Mouse (Mus musculus): ENCODE data around the gene Gmfb. TPM values are rescaled to one million over a fixed set of nuclear protein-coding genes. Genes with fewer than 3 reads are reported as not detected.
A peak's percentile ranks its signal among the peaks of the same experiment; 100 is the strongest.

Gmfb gene
- polyA plus RNA-seq, 1 experiment from 2014 or later = 55.3 TPM

DNA sequence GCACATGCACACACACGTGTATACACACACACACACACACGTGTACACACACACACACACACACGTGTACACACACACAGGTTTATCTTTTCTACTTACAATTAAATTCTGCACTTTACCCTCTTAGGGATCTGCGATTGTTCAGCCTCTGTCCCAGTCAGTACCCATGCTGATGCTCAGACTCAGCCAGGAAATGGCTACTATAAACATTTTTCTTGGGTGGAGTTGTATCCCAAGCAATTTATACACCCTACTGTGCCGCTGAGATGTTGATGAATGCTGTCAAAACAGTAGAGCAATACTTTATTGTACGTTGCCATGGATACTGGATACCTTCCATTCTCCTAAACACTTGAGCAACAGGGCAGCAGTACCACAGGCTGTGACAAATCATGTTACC lies 52.0 kb downstream of the Gmfb start:
- H3K27ac ChIP-seq = no peak overlapping the region
- no peak overlapping the region for H3K9ac ChIP-seq
- H3K4me3 ChIP-seq = no peak overlapping the region
- peaks cover 94% of the 10 kb centered on the region for H3K36me3 ChIP-seq
- whole genome bisulfite sequencing (ENCODE audit: insufficient replicate concordance) = 89% methylated on average over 6 of the region's 6 CpGs
- H3K4me1 ChIP-seq = no peaks in the 10 kb centered on the region
- ATAC-seq = no peak
- H3K27me3 ChIP-seq (replicated peaks) = no peaks in the 10 kb centered on the region
- no peak overlapping the region for H3K4me2 ChIP-seq
- H3K9me3 ChIP-seq (replicated peaks) = no peaks in the 10 kb centered on the region

DNA sequence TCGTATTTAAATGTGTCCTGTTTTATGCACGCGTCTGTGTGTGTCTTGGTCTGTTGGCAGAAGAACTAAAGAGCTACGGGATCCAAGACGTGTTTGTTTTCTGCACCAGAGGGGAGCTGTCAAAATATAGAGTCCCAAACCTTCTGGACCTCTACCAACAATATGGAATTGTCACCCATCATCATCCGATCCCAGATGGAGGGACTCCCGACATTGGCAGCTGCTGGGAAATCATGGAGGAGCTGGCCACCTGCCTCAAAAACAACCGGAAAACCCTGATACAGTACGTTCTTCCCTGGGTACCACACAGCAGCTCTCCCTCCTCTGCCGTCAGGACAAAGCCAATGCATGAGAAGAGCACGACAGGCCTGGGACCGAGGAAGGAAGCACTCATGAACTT lies 54.9 kb downstream of the Gmfb start:
- H3K9me3 ChIP-seq (replicated peaks) = no peaks in the 10 kb centered on the region
- 81% methylated on average over 12 of the region's 12 CpGs for WGBS (ENCODE audit: insufficient replicate concordance)
- no peak overlapping the region for H3K27ac ChIP-seq
- peaks cover 87% of the 10 kb centered on the region for H3K36me3 ChIP-seq
- no peak overlapping the region for H3K4me3 ChIP-seq
- H3K27me3 ChIP-seq (replicated peaks) = no peaks in the 10 kb centered on the region
- H3K9ac ChIP-seq = no peak overlapping the region
- H3K4me2 ChIP-seq = no peak overlapping the region
- peaks cover under 1% of the 10 kb centered on the region for H3K4me1 ChIP-seq
- no peak for ATAC-seq

GRCm38 (mm10) chr14:46761186-46761585 lies 60.9 kb downstream of the Gmfb start:
- Histone ChIP-seq H3K4me1 (peaks cover 19% of the 10 kb centered on the region), H3K36me3 (peaks cover 29% of the 10 kb centered on the region), H3K4me3 (peak overlapping the region; percentile 86), H3K27ac (peak overlapping the region; percentile 85), H3K9me3 (replicated peaks) (no peaks in the 10 kb centered on the region), H3K27me3 (replicated peaks) (no peaks in the 10 kb centered on the region), H3K4me2 (peak overlapping the region; percentile 82), H3K9ac (peak overlapping the region; percentile 96)
- no peak for ATAC-seq
- 28% methylated on average over 6 of the region's 6 CpGs for WGBS (ENCODE audit: insufficient replicate concordance)

DNA sequence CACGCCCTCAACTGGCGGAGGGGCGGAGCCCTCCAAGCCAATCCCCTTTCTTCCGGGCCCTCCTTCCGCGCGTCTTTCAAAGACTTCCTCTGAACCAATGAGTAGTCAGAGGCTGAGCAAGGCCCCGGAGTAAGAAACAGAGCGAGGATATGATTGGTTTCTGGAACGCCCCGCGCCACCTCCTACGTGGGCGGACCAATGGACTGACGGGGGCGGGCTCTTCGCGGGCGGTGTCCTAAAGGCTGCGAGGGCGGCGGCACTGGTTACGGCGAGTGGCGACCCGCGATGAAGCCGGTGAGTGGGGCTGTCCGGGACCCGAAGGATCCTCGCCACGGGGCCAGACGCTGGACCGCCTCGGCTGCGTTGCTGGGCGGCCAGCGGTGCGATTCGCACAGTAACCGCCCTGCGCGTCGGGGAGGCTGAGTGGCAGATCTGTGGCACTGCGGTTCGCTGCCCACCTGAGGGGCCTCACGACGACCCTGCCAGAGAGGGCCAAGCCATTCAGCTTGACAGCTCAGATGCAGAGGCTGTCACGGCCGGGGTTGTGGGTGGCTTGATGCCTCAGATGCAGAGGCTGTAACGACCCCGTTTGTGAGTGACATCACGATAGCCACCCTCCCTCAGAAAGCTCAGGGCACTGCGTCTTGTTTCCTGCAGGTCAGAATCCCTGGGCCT lies 61.5 kb downstream of the Gmfb start, which contains the start of gene Cdkn3:
Cdkn3 (plus strand) TSS at position 187 of the 675 bp plus-strand sequence.
- peaks cover 25% of the 10 kb centered on the region for H3K36me3 ChIP-seq
- H3K4me1 ChIP-seq = peaks cover 19% of the 10 kb centered on the region
- H3K27me3 ChIP-seq (replicated peaks) = no peaks in the 10 kb centered on the region
- H3K4me2 ChIP-seq = peak within 1 kb of the TSS; percentile 82
- peak within 1 kb of the TSS; percentile 86 for H3K4me3 ChIP-seq
- H3K9ac ChIP-seq = peak within 1 kb of the TSS; percentile 96
- ATAC-seq = peak; percentile 99
- H3K9me3 ChIP-seq (replicated peaks) = no peaks in the 10 kb centered on the region
- WGBS (ENCODE audit: insufficient replicate concordance) = under 1% methylated on average over 54 of the region's 54 CpGs
- peak within 1 kb of the TSS; percentile 85 for H3K27ac ChIP-seq

- WGBS (ENCODE audit: insufficient replicate concordance) = under 1% methylated on average over 7 of the region's 7 CpGs
- peaks cover 19% of the 10 kb centered on the region for H3K4me1 ChIP-seq
- H3K9ac ChIP-seq = 0 out of 2 replicates have a peak overlapping the region, but pooled peaks have one; percentile 40
- H3K36me3 ChIP-seq = peaks cover 22% of the 10 kb centered on the region
- peak overlapping the region; percentile 86 for H3K4me3 ChIP-seq
- H3K27ac ChIP-seq = peak overlapping the region; percentile 39; the same call in 1 of the 2 replicates
- no peak for ATAC-seq
- peak overlapping the region; percentile 82 for H3K4me2 ChIP-seq
- H3K27me3 ChIP-seq (replicated peaks) = no peaks in the 10 kb centered on the region
- H3K9me3 ChIP-seq (replicated peaks) = no peaks in the 10 kb centered on the region
These were observed 62.1 kb downstream of the Gmfb start for GRCm38 (mm10) chr14:46759970-46760354.

Other genes starting within 250 kb of the Gmfb start
- gene Cdkn3, start 61.7 kb downstream of the Gmfb start, polyA plus RNA-seq (2016; fragmentation: Nextera tagmentation; extraction: Ambion mirVana) = 98.8 and 99.0 TPM in 2 replicates
- gene Cnih1, start 33.8 kb downstream of the Gmfb start, polyA plus RNA-seq (2016; fragmentation: Nextera tagmentation; extraction: Ambion mirVana) = 109 and 116 TPM in 2 replicates
- gene Cgrrf1, start 9.9 kb upstream of the Gmfb start, polyA plus RNA-seq (2016; fragmentation: Nextera tagmentation; extraction: Ambion mirVana) = 20.6 and 21.7 TPM in 2 replicates
- 0.65 and 0.67 TPM in 2 replicates for gene Samd4, start 60.6 kb upstream of the Gmfb start, polyA plus RNA-seq (2016; fragmentation: Nextera tagmentation; extraction: Ambion mirVana)